Mouse (Mus musculus) lung, postnatal 25 days (tissue): Measurements from ENCODE around the gene Nutf2-ps1.
"Not testable (repeated sequence)": the region's sequence is repeated elsewhere in the genome, so short reads cannot be mapped to it uniquely, and the experiment has no call there.

ENCODE experiments used
- DNase-seq: peaks from one replicate; pipeline ENCODE4 v3.0.0; 2022; ENCODE audit warnings: low spot score

Nutf2-ps1 gene

DNA sequence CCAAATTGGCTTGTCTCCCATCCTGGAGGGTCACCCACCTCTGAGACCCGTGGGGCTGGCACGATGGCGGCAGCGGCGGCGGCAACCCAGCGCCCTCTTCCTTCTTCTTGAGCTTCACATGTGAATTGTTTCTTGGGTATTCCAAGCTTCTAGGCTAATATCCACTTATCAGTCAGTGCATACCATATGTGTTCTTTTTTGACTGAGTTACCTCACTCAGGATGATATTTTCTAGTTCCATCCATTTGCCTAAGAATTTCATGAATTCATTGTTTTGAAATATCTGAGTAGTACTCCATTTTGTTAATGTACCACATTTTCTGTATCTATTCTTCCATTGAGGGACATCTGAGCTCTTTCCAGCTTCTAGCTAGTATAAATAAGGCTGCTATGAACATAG is at the start of gene Nutf2-ps1:
Gene Nutf2-ps1, minus strand, starts transcription at position 101 of the 400 bp plus-strand sequence.
- not testable (repeated sequence) for DNase-seq

DNA sequence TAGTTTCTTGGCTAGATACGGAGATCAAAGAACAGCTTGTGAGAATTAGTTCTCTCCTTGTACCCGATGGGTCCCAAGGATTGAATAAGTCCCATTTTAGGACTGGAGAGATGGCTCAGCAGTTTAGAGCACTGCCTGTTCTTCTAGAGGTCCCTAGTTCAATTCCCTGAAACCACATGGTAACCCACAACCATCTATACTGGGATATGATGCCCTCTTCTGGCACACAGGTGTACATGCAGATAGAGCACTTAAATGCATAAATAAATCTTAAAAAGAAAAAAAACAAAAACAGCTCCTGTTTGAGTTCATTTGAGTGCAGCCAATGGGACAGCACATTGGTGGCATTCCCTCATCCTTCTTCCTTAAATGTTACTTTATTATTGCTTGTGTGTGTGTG is 49.2 kb upstream of the Nutf2-ps1 start:
- no peak for DNase-seq

DNA sequence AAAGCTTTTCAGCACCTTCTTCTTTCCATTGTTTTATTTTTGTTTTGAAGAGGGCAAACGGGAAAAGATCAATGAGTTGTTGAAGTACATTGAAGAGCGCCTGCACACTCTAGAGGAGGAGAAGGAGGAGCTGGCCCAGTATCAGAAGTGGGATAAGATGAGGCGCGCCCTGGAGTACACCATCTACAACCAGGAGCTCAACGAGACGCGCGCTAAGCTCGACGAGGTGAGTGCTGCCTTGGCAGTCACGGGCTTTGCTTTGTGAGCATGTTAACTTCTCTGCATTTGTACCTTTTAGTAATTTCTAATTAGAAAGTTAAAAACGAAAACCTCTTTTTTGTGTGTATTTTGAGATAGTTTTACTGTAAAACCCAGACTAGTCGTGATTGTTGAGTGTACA is 32.8 kb upstream of the Nutf2-ps1 start:
- DNase-seq, result no peak

- no peak for DNase-seq
Measured at GRCm38 (mm10) chr19:53608921-53609320, 20.1 kb upstream of the Nutf2-ps1 start.

DNA sequence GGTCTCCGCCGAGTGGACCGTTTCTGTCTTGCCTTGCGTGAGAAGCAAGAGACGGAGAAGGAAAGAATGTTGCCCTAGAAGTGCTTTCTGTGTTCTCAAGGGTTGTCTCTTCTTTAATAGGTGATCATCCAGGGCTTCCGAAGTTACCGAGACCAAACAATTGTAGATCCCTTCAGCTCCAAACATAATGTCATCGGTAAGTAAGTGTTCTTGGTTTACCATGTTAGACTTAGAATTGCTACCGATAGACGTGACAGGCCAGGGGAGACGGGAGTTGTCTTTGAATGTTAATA is 12.4 kb upstream of the Nutf2-ps1 start:
- no peak for DNase-seq

GRCm38 (mm10) chr19:53600549-53601362 is 11.9 kb upstream of the Nutf2-ps1 start:
- DNase-seq, result peak; percentile 57

GRCm38 (mm10) chr19:53599757-53600539 is 11.1 kb upstream of the Nutf2-ps1 start, which contains the start of gene Smc3:
Smc3 (plus strand) TSS chr19:53600398.
- peak; percentile 99 for DNase-seq

- no peak for DNase-seq
Measured at GRCm38 (mm10) chr19:53596723-53597474, 8.0 kb upstream of the Nutf2-ps1 start.

DNA sequence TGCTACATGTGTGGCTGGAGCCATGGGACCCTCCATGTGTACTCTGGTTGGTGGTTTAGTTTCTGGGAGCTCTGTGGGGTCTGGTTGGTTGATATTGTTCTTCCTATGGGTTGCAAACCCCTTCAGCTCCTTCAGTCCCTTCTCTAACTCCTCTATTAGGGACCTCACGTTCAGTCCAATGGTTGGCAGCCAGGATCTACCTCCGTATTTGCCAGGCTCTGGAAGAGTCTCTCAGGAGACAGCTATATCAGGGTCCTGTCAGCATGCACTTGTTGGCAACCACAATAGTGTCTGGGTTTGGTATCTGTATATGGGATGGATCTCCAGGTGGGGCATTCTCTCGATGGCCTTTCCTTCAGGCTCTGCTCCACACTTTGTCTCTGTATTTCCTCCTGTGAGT is 1.2 kb downstream of the Nutf2-ps1 start:
- not testable (repeated sequence) for DNase-seq

GRCm38 (mm10) chr19:53580271-53580670 is 8.6 kb downstream of the Nutf2-ps1 start:
- DNase-seq, result not testable (repeated sequence)

- peak; percentile 78 for DNase-seq
Measured at GRCm38 (mm10) chr19:53578597-53579252, 10.1 kb downstream of the Nutf2-ps1 start.

DNA sequence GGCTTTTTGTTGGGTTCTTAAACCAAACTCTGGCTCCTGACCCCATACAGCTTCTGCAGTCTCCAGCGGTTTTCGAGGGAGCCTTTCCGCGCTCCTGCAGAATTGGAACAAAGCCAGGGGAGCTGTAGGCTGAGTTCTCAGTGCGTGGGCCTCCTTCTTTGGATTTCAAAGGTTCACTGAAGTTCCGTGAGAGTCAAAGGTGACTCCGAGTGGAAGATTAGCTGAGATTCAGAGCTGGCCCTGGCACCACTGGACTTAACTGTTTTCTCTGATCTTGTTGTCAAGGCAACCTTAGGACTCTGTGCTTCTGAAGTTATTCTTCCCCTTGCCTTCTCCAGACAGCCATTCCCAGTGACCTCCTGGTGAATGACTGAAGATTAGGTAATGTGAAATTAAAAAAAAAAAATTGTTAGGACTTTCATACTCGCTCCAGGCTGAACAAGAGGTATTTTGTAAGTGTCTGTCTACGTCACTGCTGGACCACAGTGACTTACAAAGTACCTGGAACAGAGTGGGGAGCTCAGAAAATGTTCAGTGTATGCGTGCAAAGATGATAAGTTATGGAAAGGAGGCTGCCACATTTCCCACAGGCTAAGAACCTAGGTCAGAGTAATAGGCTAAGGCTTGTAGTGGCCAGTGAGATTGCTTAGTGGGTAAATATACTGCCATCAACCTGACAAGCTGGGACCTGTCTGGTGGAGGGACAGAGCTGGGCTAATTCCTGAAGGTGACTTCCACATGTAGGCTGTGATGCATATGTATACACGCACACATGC is 11.7 kb downstream of the Nutf2-ps1 start:
- no peak for DNase-seq

GRCm38 (mm10) chr19:53576061-53576460 is 12.8 kb downstream of the Nutf2-ps1 start:
- no peak for DNase-seq

DNA sequence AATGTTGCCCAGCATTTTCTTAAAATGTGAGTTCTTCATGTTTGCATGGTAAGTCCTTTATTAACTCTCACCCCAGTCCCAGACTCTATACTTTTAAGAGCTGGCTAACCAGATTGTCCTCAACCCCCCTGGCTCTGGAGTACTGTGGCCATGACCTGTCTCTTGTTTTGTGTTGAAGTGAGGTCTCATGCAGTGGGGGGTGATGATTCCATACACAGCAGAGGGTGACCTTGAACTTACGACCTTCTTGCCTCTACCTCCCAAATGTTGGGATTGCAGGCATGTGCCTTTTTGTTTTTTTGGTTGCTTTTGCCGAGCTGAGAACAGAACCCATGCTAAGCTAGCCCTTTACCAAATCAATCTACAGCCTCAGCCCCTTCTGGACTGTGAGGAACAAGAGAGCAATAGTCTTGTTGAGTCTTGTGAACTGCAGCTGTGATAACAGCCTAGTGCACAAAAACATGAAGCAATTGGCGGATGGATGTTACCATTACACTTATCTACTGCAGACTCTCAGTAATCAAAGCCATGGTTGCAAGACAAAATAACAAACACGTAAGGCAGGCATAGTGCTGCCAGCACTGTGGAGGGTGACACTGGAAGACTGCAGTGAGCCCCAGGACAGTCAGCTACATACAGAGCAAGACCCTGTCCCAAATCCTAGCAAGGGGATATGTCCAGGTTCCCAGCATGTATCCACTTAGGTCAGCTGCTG is 13.4 kb downstream of the Nutf2-ps1 start:
- no peak for DNase-seq

DNA sequence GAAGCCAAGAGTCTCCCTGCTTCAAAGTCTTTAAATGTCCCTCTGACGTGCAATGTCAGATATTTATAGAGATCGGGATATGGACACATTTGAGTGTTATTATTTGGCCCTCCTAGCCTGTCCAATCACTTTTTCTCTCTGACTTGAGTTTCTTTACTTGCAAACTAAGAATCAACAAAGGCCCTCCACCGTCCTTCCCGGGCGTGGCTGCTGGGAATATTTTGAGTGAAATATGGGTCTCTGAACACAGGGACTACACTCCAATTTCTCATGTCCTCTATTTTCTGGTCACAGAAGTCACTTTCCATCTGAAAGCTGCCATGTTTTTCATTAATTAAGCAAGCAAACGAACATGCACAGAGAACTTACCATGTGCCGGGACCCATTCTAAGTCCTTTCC is 14.3 kb downstream of the Nutf2-ps1 start:
- DNase-seq, result no peak

GRCm38 (mm10) chr19:53574131-53574530 is 14.7 kb downstream of the Nutf2-ps1 start:
- DNase-seq, result no peak

DNA sequence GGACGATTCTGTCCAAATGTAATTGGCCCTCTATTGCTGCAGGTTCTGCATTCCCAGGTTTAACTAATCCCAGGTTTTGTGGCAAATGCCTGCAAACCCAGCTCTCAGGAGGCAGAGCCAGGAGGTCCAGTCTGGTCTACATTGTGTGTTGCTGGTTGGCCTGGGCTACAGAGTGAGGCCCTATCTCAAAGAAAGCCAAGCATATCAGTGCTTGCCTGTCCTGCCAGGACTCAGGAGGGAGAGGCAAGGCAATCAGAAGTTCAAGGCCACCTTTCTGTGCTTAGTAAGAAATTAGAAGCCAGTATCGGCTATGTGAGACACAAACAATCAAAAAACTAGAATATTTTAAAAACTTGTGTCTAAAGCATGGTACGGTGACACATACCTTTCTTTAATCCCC is 15.7 kb downstream of the Nutf2-ps1 start:
- DNase-seq, result no peak

GRCm38 (mm10) chr19:53572607-53573006 is 16.3 kb downstream of the Nutf2-ps1 start:
- DNase-seq, result no peak

DNA sequence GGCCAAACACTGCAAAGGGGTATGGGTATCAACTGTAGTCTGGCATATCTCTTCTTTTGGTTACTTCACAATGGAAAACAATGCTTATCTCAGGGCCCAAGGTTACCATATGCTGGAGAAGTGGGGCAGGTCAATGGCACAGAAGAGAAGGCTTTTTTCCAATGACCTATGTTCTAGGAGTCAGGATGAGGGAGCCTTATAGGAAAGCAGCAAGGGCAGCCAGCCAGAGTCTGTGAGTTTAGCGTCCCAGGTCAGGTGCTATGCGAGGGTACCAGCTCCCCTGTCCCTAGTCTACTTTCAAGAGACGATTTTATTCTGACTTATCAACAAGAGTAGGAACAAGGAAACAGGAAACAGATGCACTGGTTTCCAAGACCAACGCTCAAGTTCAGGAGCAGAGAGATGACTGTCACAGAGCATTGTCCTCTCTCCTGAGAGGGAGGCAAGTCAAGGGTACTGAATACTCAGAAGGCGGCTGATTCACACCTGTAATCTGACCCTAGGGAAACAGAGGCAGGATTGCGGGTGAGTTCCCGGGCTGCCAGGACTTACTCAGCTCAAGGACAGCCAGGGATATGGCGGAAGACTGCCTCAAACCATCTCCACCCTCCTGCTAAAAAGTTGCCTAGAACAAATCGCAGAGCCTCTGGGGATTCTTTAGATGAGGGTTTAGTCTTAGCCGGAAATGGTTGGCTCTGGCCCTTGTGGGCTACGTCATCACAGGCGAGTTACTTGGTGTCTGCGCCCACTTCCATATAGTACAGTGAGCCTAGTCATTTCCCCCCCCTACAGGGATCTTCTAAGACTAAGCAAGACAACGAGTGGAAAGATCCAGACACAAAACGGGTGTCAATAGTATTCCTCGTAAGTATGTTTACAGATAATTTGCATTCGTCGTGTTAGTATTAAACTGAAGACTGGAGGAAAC is 17.1 kb downstream of the Nutf2-ps1 start:
- no peak for DNase-seq
